Mouse (Mus musculus) layer of hippocampus, adult 8-10 months (tissue): ENCODE measurements around the gene Cebpa. TPM values are rescaled to one million over a fixed set of nuclear protein-coding genes. Genes with fewer than 3 reads are reported as not detected.

Experiments used
- DNase-seq, 2 experiments: peaks; one replicate each; pipeline ENCODE4 v3.0.0; 2022; ENCODE audit warnings: low spot score in 2 of 2
- microRNA-seq, 2 experiments: library from miRNA; unstranded; fragments of <30 nt; microRNA quantifications; one replicate each; pipeline ENCODE4 v1.2.0; 2022
- total RNA-seq, 4 experiments: library from RNA; stranded (reverse); gene quantifications; 2 replicates each; pipeline ENCODE4 v1.2.4; 2022

Gene Cebpa
- total RNA-seq, 4 experiments from 2014 or later: 15.4 to 55.7 (median 30.3) TPM

DNA sequence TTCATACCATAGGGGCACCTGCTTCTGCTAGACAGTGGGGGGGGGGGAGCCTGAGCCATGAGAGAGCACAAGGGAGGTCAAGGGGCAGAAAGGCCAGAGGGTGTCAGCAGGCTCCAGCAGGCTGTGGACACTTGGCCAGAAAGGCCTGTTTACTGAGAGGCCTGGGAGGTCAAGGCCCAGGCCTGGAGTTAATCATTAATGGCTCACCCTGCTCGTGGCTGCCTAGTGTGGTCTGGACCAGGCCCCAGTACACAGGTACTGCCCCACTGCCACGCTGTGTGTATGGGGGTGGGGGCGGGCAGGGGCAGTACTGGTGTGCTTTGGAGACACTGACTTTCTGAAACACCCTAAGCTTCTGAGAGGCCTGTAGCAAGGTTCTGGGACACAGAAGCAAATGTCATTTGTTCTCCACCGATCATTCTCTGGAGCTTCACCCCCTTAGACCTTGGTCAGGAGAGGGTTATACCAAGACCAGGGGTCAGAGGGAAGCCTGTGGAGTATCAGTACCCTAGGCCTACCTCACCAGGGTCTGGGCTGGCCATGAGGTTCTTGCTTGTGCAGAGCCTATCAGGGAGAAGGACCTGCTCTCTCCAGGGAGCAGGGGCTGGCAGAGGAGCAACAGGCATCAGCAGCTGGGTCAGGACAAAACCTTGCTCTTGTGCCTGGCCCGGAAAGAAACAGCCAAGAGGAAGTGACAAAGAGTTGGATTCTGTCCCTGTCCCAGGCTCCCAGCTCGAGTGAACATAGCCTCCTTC, 24.9 kb downstream of the Cebpa start:
- DNase-seq: no peak

DNA sequence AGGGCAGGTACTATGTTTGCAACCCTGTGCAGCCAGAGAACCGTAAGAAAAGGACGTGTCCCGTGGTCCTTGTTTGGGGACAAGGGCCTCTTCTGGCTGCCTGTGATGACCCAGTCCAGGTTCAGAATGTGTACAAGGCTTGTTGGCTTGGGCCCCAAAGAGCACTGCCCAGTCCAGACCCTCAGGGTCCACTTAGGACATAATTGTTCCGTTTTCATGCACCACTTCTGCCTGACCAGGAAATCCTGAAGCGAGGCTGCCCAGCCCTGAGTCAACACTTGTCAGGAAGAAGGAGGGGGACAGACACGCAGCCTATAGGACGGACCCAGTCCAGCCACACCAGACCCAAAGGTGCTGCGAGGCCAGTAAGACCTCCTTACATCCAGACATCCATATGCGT, 26.0 kb downstream of the Cebpa start:
- no peak for DNase-seq

DNA sequence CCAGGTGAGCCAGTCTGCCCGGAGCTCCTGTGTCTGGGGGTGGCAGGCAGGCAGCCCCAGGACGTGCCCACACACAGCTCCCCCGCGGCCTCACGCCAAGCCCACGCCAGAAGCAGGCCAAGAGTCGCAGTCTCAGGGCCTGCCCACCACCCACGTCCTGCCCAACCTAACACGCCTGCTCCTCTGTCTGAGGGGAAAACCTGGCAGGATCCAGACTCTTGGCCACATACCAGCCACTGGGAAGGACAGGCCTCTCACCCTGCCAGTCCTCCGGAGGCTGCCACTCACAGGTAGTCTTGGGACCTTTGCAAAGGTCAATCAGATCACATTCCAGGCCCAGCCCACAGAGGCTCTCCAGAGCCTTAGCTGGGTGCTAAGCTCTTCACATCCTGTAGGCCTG, 27.2 kb downstream of the Cebpa start:
- no peak for DNase-seq

DNA sequence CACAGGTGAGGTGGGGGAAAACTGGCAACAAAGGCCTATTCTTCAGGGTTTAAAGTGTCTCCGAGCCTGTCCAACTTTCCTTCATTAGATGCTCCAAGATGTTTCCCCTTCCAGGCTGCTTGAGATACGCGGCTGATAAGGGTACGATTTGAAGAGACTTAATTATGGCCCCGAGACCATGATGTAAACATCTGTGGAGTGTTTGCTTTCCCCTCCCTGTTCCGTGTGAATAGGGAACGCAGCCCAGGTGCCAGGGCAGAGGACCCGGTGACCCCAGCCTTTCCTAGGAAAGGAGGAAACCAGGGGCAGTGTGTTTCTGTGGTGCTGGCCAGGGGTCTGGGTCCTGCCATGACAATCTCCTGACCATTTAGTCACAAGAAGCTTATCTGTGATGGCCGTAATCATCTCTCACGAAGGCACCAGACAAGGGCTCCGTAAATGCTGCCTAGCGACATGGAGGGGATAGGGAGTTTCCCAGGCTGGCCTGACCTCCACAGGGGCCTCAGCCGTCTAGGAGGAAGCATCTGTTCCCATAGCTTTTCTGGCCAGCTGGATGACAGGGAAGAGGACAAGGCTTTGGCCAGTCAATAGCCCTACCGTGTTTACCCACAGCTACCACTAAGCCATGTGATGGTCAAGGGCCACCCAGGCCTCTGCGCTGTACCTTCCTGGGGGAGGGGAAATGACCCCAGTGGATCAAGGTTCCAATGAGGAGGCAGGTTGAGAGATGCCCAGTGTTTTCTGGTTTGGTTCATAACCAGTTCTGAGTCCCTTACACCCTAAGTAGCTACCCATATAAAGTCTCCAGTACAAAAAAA, 30.7 kb downstream of the Cebpa start:
- DNase-seq: no peak

DNA sequence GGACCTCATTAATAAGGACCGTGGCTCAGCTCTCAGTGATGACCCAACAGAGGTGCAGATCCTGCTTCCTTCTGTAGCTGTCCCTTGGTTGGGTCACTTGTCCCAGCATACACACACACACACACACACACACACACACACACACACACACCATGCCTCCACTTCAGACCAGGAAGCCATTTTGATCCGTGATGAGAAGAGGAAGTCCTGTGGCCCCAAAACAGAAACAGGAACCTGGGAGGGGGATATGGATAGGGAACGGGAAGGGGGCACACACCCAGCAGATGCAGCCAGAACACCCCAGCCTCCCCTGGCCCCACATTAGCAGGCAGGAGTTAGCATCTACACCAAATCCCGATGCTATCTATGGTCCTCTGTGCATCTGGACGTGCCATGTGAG, 31.8 kb downstream of the Cebpa start:
- DNase-seq: no peak

DNA sequence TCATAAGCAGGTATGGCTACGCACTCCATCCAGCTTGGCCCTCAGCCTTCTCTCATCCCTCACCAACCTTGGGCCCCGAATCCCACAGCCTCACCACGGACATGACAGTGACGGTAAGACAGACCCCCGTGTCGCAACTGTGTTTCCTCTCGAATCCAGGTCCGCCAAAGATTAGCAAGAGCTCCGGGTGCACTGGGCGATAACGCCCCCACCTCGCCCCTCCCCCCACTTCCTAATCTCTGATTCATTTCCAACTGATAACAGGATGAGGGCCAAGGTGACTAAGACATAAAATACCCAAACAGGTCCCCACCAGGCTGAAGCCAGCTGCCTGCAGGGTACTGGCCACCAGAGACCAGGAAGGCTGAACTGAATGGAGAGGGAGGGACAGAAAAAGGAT, 35.4 kb downstream of the Cebpa start:
- DNase-seq: no peak

DNA sequence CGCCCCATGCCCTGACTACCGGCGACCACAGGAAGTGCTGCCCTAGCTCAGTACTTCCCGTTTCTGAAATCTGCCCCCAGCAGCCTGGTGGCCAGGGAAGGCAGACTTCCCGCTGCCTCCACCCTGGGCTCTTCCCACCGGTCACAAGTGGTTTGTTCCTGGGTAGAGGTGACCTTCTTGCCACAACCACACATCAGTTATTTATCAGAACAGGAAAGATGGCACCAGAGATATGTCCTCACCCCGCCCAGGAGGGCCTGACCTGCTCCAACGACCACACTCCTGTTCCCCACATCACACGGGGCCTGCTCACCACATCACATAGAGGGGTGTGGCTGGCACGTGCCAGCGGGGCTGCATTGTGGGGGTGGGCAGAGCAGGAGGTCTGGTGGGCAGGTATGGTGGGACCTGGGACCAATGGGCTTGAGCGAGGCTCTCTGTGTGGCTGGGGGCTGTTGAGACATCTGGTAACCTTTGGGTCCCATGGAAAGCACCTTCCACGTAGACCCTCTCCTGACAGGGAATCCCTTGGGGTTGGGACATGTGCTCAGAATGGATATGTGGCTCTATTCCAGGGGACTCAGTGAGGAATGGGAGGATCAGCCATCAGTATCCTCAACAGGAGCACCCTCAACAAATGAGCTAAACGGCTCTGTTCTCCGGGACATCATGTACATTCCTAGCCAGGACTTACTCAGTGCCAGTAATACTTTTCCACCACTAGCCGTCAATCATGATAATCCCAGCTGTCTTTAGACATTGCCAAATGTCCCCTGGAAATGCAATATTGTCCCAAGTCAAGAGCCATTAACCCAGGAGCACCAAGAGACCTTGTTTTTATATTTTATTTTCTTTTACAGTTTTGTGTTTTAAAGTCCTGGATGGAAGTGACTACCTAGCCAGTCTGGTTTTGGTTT, 37.7 kb downstream of the Cebpa start:
- DNase-seq: no peak

DNA sequence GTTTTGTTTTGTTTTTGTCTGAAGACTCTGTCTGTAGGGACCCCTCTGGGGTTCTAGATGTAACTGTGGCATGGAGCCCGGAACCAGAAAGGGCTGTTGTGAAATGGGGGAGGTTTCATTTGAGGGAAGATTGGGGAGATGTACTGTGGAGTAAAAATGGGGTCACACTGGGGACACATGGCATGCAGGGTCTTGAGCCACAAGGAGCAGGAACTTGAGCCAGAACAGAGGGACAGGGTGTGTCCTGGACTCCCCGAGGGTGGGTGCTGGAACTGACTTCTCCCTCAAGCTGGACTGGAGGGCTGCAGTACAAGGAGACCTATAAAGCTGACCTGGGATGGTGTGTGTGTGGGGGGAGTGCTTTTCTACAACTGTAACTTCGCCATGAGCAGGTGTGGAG, 38.4 kb downstream of the Cebpa start:
- no peak for DNase-seq

DNA sequence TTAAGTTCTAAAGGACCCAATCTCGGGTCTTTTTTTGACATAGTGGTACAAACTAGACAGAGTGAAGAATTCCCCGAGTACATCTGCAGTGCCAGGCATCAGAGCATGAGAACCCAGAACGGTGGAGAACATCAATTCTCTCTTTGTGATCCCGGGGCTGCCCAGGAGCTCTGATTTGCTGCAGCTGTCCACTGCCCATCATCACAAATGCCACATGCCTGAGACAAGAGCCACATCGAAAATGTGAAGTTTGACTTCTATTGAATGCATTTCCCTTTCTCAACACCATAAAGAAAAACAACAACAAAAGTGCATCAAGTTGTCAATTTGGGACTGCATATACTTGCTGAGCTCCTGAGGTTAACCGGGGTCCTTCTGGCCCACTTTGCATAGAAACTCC, 43.4 kb downstream of the Cebpa start:
- DNase-seq: no peak

DNA sequence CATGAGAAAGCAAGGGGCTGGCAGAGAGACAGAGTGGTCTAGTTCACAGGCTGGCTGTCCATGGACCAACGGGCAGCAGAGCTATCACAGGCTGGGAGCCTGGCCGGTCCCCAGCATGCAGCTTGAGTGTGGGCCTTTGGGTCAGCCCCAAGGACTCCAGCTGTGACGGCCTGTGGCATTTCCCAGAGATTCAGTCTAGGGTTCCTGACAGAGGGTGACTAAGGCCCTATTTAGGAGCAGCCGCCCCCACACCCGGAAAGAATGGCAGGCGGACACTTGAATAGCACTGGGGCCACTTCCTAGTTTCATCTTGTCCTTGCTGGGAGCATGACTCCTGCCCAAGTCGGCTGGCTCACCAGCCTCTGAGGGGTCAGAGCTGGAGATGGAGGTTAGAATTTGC, 44.5 kb downstream of the Cebpa start:
- no peak for DNase-seq

DNA sequence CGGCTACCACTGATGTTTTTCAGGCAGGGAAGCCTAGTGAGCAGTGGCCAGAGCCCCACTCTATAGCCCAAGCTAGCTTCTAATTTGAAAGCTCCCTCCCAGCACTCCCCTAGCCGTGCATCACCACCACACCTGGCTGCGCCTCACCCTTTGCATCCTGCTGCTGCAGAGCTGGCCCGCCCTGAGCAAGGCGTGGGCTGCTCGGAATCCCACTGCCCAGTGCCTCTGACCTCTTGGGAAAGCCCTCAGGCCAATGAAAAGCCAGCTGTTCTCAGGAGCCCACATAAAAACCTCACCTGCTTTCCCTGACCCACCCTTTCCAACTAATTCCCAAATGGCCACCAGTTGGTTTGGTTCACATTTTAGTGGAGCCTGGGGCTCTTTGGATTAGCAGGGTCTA, 45.0 kb downstream of the Cebpa start:
- no peak for DNase-seq

DNA sequence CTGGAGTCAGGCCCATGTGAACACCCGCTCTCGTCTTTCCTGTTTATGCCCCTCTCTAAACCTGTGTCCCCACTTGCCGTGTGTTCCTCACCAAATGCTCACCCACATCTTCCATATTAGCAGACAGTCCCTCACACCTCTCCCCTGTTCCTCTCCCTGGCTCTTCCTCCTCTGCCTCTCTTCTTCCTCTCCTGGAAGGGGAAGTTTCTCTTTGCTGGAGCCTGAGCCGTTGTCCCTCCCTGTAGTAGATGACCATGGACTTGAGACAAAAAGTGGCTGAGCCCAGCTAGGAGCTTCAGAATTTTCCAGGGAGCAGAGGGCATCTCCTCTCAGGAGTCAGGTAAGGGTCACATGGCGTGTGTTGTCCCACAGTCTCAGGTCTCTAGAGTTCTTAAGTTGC, 47.9 kb downstream of the Cebpa start:
- DNase-seq: no peak

DNA sequence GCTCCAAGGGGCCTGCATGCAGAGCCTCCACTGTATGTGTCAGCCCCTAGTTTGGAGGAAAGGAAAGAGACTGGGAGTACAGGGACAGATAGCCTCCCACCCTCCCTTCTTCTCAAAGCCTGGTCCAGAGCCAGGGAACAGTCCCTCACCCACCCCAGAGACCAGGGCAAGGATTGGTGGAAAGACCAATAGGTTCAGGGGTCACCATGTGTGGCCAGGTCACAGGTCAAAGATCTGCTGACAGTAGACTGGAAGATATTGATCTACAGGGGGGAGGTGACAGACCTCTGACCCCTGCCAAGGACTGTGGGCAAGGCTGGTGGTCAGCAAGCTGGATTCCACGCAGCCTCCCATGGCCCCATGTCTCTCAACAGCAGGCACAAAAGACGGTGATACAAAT, 48.8 kb downstream of the Cebpa start:
- DNase-seq: no peak

DNA sequence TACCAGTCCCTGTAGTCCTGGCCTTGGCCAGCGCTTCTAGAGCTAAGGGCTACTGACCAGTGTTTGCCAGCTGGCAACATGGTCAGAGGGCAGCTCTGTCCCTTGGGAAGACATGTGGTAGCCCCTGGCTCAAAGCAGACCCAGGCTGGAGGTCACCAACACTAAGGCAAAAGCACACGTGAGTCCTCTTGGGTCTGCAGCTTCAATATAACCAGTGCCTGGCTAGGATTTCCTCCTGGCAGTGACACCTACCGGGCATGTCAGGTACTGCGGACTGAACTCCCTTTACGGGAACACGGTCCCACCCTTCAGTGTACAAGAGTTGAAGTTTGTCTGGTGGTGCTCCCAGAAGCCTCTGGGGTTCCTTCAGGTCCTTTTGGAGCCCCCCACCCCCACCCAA, 50.2 kb downstream of the Cebpa start:
- DNase-seq: peak; percentile 75 to 91

Small RNAs within 50 kb of the gene (microRNA-seq; reads per million reads assigned to microRNA genes)
- 0 reads per million in 2 experiments for gene Gm25033

Other genes with a start within 250 kb of the Cebpa start
- 10 to 100 TPM; 31.5 to 40.8 (median 37.0) TPM for gene Pepd, start 206.9 kb upstream of the Cebpa start, total RNA-seq
- 10 to 100 TPM; 31.5 to 42.0 (median 36.7) TPM for gene Cebpg, start 62.7 kb upstream of the Cebpa start, total RNA-seq
- 10 to 100 TPM; 34.9 to 45.2 (median 40.4) TPM for gene Slc7a10, start 67.1 kb downstream of the Cebpa start, total RNA-seq
- gene Lrp3, start 96.2 kb downstream of the Cebpa start, total RNA-seq: 10 to 100 TPM; 69.0 to 77.4 (median 72.4) TPM
- 10 to 100 TPM; 25.3 to 30.4 (median 26.5) TPM for gene Gpatch1, start 199.1 kb downstream of the Cebpa start, total RNA-seq
- gene Rhpn2, start 214.9 kb downstream of the Cebpa start, total RNA-seq: 1 to 10 TPM; 6.2 to 7.6 (median 7.3) TPM